Mouse (Mus musculus) stomach, postnatal 0 days (tissue): ENCODE measurements around the gene Tmed8.

Experiments
- CTCF ChIP-seq: IDR thresholded peaks from 2 replicates; pipeline ENCODE4 v1.5.1; 2016; ENCODE audit warnings: antibody characterized with exemption, low read depth, mild to moderate bottlenecking, moderate library complexity
- EP300 ChIP-seq: optimal IDR thresholded peaks from 2 replicates; pipeline ENCODE3; 2016; ENCODE audit warnings: antibody characterized with exemption

GRCm38 (mm10) chr12:87212844-87213606 lies 12.8 kb upstream of the Tmed8 start:
- TF ChIP-seq EP300 (no peak), CTCF (no peak)
